Mouse (Mus musculus) heart, embryonic 13.5 days (tissue): ENCODE data around the gene Cep170b. TPM values are rescaled to one million over a fixed set of nuclear protein-coding genes. Genes with fewer than 3 reads are reported as not detected.

Experiments used
- ATAC-seq: fragments of 200-750 bp; cut with Nextera tagmentation; 2 replicates; pipeline ENCODE4 v1.8.0; 2017; ENCODE audit warnings: moderate TSS enrichment; ENCODE audit not compliant: insufficient number of reproducible peaks, low FRiP score, low TSS enrichment; ENCODE audit errors: extremely low read depth
- H3K27ac ChIP-seq: fragments of 300-500 bp; sonication (generic); replicated peaks from 2 replicates; pipeline ENCODE4 v1.5.1; 2015; ENCODE audit warnings: moderate library complexity, mild to moderate bottlenecking, inconsistent platforms
- H3K27me3 ChIP-seq: fragments of 300-500 bp; sonication (generic); replicated peaks from 2 replicates; pipeline ENCODE4 v1.6.1; 2015; ENCODE audit warnings: mild to moderate bottlenecking, inconsistent platforms
- H3K36me3 ChIP-seq: fragments of 300-500 bp; sonication (generic); 2 replicates; pipeline ENCODE4 v1.6.1; 2015; ENCODE audit warnings: mild to moderate bottlenecking, inconsistent platforms
- H3K4me1 ChIP-seq: fragments of 300-500 bp; sonication (generic); 2 replicates; pipeline ENCODE4 v1.6.1; 2015; ENCODE audit warnings: inconsistent platforms
- H3K4me2 ChIP-seq: fragments of 300-500 bp; sonication (generic); 2 replicates; pipeline ENCODE4 v1.6.1; 2015; ENCODE audit warnings: inconsistent platforms, mild to moderate bottlenecking, moderate library complexity
- H3K4me3 ChIP-seq: fragments of 300-500 bp; sonication (generic); 2 replicates; pipeline ENCODE4 v1.5.1; 2015; ENCODE audit warnings: moderate library complexity, mild to moderate bottlenecking, inconsistent platforms
- H3K9ac ChIP-seq: fragments of 300-500 bp; sonication (generic); 2 replicates; pipeline ENCODE4 v1.6.1; 2015; ENCODE audit warnings: inconsistent platforms, mild to moderate bottlenecking, moderate library complexity
- H3K9me3 ChIP-seq: fragments of 300-500 bp; sonication (generic); 2 replicates; pipeline ENCODE4 v1.6.1; 2016; ENCODE audit warnings: inconsistent platforms
- WGBS: fragments of 180-500 bp; shearing (Covaris S2); methylation state at CpG from one replicate; pipeline ENCODE4 v1.1.7; 2015; ENCODE audit warnings: mixed read lengths; 5-methylcytosine and 5-hydroxymethylcytosine counted together
- polyA plus RNA-seq: library from polyadenylated mRNA; unstranded; fragments of >200 nt; fragmentation: Nextera tagmentation; extraction: Ambion mirVana; gene quantifications from 2 replicates; pipeline ENCODE4 v1.2.1, GENCODE M21; 2015

Gene Cep170b
- polyA plus RNA-seq, 1 experiment from 2014 or later, result 4.0 TPM

DNA sequence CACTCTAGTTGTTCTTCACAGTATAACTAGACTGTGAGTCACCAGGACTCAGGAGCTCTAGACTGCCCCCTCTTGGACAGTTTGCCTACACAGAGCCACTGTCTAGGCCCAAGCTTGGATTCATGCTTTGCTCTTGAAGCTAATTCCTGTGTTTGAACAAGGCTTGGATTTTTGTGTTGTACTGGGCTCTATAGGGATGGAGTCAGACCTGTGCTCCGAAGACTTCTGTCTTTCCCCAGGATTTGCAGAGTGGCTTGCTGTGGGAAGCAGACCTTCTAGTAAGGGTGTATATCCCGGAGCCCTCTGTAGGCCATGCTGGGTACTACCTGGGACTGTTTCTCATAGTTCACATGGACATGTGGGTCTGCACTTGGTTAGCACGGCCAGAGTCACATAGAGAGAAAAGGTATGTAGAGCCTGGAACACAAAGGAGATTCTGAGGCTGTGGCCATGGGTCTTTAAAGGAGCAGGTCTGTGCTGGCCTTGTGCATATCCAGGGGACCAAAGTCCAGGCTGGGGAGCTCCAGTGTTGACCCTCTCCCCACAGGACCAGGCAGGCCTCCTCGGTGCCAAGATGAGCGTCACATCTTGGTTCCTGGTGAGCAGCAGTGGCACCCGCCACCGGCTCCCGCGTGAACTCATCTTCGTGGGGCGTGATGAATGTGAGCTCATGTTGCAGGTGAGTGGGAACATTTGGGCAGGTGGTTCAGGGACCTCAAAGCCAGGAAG, 4.0 kb downstream of the Cep170b start:
- ATAC-seq, result no peak
- 71% methylated on average over 11 of the region's 11 CpGs for WGBS
- no peaks in the 10 kb centered on the region for H3K9me3 ChIP-seq
- H3K4me2 ChIP-seq, result no peak overlapping the region
- H3K4me3 ChIP-seq, result no peak overlapping the region
- peaks cover 46% of the 10 kb centered on the region for H3K27me3 ChIP-seq
- H3K4me1 ChIP-seq, result peaks cover 24% of the 10 kb centered on the region
- no peak overlapping the region for H3K9ac ChIP-seq
- H3K27ac ChIP-seq, result no peak overlapping the region
- no peaks in the 10 kb centered on the region; the same call in 1 of the 2 replicates for H3K36me3 ChIP-seq

DNA sequence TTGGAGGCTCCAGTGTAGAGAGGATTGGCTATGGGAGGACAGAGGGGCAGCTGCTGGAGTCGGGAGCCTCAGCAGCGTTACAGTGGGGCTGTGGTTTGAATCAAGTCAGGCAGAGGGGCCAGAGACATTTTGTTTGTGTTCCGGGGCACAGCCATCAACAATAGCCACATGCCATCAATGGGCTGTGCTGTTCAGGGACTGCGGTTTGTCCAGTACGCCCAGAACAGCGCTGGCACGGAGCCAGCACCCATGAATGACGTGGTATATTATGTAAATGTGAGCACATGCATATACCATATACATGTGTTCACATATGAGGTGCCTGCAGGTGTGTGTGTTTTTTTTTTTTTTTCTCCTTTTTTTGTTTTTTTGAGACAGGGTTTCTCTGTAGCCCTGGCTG, 7.5 kb downstream of the Cep170b start:
- 81% methylated on average over 8 of the region's 8 CpGs for WGBS
- Histone ChIP-seq H3K4me1 (peaks cover 7% of the 10 kb centered on the region), H3K27me3 (peaks cover 14% of the 10 kb centered on the region), H3K4me2 (no peak overlapping the region), H3K27ac (no peak overlapping the region), H3K36me3 (peaks cover 12% of the 10 kb centered on the region), H3K4me3 (no peak overlapping the region), H3K9ac (no peak overlapping the region), H3K9me3 (no peaks in the 10 kb centered on the region)
- ATAC-seq, result no peak

DNA sequence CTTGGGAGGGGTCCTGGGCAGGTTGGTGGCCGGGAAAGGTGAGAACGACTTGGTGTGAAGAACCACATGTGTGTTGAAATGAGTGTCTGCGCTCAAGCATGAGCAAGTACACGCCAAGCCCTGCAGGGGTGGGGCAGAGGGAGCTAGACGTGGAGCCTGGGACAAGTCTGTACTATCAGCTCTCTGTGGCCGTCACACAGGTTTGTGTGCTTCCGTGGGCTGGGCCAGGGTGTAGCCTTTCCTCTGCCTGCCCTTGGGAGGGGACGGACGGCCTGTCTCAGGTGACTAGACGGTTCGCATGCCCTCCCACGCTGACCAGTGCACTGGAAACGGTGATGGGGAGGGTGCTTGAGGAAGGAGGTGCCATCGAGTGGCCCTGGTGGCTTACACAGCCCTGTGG, 10.6 kb downstream of the Cep170b start:
- H3K27me3 ChIP-seq, result 0 out of 2 replicates have a peak, but pooled peaks cover 3% of the 10 kb centered on the region
- peaks cover 37% of the 10 kb centered on the region for H3K36me3 ChIP-seq
- no peaks in the 10 kb centered on the region for H3K4me1 ChIP-seq
- H3K9ac ChIP-seq, result no peak overlapping the region
- H3K4me3 ChIP-seq, result no peak overlapping the region
- 79% methylated on average over 14 of the region's 14 CpGs for WGBS
- H3K4me2 ChIP-seq, result no peak overlapping the region
- ATAC-seq, result no peak
- H3K27ac ChIP-seq, result no peak overlapping the region
- H3K9me3 ChIP-seq, result no peaks in the 10 kb centered on the region

DNA sequence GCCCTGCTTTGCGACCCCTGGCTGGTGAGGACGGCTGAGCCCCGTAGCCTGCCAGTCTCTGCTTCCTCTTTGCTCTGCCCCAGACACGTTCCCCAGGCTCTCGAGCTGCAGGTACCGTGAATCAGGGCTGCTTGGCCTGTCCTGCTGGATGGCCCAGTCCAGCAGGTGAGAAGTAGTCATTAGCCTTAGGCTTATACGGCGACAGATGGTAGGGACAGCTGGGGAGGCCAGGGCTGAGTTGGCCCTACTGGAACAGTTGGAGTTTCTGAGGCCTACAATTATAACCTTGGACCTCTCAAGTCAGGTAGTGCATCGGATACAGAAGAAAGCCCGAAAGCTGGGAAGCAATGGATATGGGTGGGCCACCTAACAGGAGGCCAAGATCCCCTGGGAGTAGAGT, 12.3 kb downstream of the Cep170b start:
- Histone ChIP-seq H3K9me3 (no peaks in the 10 kb centered on the region), H3K4me2 (no peak overlapping the region), H3K9ac (no peak overlapping the region), H3K36me3 (peaks cover 55% of the 10 kb centered on the region), H3K4me3 (no peak overlapping the region), H3K4me1 (no peaks in the 10 kb centered on the region), H3K27ac (no peak overlapping the region), H3K27me3 (no peaks in the 10 kb centered on the region)
- WGBS, result 80% methylated on average over 10 of the region's 10 CpGs
- no peak for ATAC-seq

DNA sequence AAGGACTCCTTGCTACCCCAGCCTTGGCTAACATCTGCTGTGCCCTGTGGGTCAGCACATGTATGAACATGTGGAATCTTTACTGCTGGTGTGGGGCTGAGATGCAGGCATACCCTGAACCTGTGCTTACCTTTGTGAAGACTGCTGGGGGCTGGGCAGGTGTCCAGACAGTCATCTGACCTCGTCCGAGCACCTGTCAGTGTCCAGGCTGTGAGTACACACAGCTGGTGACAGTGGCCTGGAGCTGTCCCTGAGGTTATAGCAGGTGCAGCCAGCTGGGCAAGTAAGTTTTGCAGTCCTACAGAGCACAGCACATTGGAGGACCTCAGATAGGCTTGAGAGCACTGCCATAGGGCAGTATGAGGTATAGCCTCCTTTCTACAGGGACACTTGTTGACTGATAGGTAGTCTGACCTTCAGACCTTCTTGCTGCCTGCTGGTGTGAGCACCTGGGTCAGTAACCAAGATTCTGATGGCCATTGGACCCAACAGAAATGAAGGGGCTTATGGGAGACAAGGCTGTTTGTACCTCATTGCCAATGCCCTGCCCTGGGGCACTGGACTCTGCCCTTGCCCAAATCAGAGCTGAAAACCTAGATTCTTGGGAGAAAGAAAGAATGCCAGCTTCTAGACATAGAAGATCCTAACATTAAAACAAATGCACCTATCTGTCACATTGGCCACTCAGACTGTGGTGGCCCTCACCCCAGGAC, 14.0 kb downstream of the Cep170b start:
- H3K4me2 ChIP-seq, result no peak overlapping the region
- H3K9ac ChIP-seq, result no peak overlapping the region

DNA sequence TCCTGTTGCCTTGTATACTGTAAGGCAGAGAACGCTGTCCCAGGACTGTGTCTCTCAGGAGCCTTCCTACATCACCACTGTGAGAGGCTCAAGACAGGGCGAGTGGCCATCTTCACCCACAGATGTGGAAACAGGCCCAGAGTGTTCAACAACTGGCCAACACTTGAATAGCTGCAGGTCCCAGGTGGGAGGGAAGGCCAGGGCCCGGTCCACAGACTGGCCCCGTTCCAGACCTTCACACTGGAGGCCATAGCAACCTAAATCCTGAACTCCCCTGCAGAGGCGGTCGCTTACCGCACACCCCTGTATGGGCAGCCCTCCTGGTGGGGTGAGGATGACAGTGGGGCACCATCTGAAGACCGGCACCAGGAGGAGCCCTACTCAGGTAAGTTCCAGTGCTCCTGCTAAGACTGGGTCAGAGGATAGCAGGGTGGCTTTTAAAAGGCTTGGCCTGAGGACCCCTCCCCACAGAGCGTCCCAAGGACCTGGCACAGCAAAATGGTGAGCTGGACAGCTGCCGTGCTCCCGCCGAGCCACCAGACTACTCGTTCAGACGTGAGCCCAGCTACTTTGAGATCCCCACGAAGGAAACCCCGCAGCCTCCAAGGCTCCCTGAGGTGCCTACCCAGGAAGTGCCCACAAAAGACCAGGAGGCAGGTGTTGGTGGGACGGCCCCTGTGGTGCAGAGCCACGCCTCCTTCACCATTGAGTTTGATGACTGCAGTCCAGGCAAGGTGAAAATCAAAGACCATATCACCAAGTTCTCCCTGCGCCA, 14.8 kb downstream of the Cep170b start:
- peaks cover 77% of the 10 kb centered on the region for H3K36me3 ChIP-seq

More for the DNA sequence above, 14.0 kb downstream of the Cep170b start:
- Histone ChIP-seq H3K27ac (no peak overlapping the region), H3K9me3 (no peaks in the 10 kb centered on the region), H3K27me3 (no peaks in the 10 kb centered on the region), H3K36me3 (peaks cover 71% of the 10 kb centered on the region), H3K4me1 (no peaks in the 10 kb centered on the region), H3K4me3 (no peak overlapping the region)
- no peak for ATAC-seq
- WGBS, result 72% methylated on average over 2 of the region's 2 CpGs

DNA sequence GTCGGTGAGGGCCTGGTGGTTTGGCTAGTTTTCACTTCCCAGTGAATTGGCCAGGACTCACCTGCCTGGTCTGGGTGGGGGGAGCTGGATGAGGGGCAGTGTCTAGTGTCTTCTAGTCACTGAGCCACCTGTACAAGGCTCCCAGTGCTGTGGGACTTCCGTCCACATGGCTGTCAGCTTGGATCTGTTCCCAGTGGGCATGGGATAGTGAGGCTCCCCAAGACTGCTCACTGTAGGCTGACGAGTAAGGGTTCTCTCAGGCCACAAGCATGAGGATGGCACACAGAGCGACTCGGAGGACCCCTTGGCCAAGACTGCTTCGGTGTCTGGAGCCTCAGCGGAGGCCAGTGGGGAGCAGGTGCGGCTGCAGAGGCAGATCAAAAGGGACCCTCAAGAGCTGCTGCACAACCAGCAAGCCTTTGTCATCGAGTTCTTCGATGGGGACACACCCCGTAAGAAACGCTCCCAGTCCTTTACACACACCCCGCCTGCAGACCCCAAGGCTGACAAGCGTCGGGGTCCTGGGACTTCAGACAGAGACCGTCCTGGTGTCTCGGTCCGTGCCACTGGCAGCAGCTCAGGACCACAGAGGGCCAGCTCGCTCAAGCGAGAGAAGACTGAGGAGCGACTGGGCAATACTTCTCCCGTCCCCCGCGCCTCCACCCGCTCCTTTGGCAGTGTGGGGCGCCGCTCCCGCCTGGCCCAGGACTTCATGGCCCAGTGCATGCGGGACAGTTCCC, 15.8 kb downstream of the Cep170b start:
- H3K9ac ChIP-seq, result no peak overlapping the region
- no peaks in the 10 kb centered on the region for H3K4me1 ChIP-seq
- H3K27ac ChIP-seq, result no peak overlapping the region
- no peak overlapping the region for H3K4me3 ChIP-seq
- no peak overlapping the region for H3K4me2 ChIP-seq
- no peaks in the 10 kb centered on the region for H3K27me3 ChIP-seq
- WGBS, result 83% methylated on average over 29 of the region's 29 CpGs
- no peaks in the 10 kb centered on the region for H3K9me3 ChIP-seq
- no peak for ATAC-seq
- H3K36me3 ChIP-seq, result peaks cover 82% of the 10 kb centered on the region

More for the DNA sequence above, 14.8 kb downstream of the Cep170b start:
- no peaks in the 10 kb centered on the region for H3K4me1 ChIP-seq
- WGBS, result 84% methylated on average over 19 of the region's 19 CpGs
- no peak overlapping the region for H3K4me2 ChIP-seq
- H3K9me3 ChIP-seq, result no peaks in the 10 kb centered on the region
- no peak overlapping the region for H3K4me3 ChIP-seq
- no peaks in the 10 kb centered on the region for H3K27me3 ChIP-seq
- no peak for ATAC-seq
- no peak overlapping the region for H3K9ac ChIP-seq
- H3K27ac ChIP-seq, result no peak overlapping the region

DNA sequence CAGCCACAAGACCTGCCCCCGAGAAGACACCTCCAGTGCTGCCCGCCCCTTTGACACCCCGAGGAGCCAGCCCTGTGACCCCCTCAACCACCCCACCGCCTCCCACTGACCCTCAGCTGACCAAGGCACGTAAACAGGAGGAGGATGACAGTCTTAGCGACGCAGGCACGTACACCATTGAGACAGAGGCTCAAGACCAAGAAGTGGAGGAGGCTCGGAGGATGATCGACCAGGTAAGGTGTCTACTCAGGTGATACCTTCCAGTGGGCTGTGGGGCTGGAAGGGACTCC, 16.3 kb downstream of the Cep170b start:
- 85% methylated on average over 10 of the region's 10 CpGs for WGBS
- Histone ChIP-seq H3K36me3 (peaks cover 80% of the 10 kb centered on the region), H3K4me1 (no peaks in the 10 kb centered on the region), H3K4me3 (no peak overlapping the region), H3K9ac (no peak overlapping the region), H3K9me3 (no peaks in the 10 kb centered on the region), H3K4me2 (no peak overlapping the region), H3K27ac (no peak overlapping the region), H3K27me3 (no peaks in the 10 kb centered on the region)
- ATAC-seq, result no peak

DNA sequence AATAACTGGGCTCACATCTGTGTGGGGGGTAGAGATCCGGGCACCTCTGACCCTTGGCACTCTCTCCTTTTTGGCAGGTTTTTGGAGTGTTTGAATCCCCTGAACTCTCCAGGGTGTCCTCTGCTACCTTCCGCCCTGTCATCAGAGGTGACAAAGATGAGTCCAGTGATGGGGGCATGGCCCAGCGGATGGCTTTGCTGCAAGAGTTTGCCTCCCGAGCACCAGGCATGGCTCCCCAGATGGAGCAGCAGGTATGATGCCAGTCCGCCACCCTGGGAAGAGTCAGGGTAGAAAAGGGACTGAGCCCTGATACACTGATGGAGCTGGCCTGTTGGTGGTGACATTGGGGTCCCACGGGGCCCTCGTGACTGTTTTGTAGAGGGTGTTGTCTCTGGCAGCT, 16.8 kb downstream of the Cep170b start:
- no peaks in the 10 kb centered on the region for H3K9me3 ChIP-seq
- no peak overlapping the region for H3K27ac ChIP-seq
- peaks cover 77% of the 10 kb centered on the region for H3K36me3 ChIP-seq
- WGBS, result 76% methylated on average over 7 of the region's 7 CpGs
- H3K9ac ChIP-seq, result no peak overlapping the region
- no peak overlapping the region for H3K4me3 ChIP-seq
- H3K4me1 ChIP-seq, result no peaks in the 10 kb centered on the region
- ATAC-seq, result no peak
- no peaks in the 10 kb centered on the region for H3K27me3 ChIP-seq
- H3K4me2 ChIP-seq, result no peak overlapping the region

DNA sequence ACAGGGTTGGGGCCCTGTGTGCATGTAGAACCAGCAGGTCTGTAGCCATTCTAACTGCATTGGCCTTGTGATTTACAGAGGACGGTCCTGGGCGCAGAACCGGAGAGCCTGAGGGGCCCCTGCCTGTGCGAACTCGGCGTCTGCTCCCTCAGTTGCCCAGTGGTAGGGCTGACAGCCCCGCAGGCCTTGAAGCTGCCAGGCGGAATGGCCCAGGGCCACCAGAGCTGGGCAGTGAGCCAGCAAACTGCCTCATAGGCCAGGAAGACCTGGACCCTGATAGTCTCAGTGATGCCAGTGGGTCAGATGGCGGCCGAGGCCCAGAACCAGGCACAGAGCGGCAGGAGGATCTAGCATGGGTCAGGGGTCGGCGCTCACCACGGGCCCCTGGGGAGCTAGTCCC, 17.5 kb downstream of the Cep170b start:
- Histone ChIP-seq H3K9ac (no peak overlapping the region), H3K4me2 (no peak overlapping the region), H3K4me3 (no peak overlapping the region), H3K36me3 (peaks cover 70% of the 10 kb centered on the region), H3K27ac (no peak overlapping the region), H3K4me1 (peaks cover 2% of the 10 kb centered on the region), H3K9me3 (no peaks in the 10 kb centered on the region), H3K27me3 (no peaks in the 10 kb centered on the region)
- WGBS, result 85% methylated on average over 14 of the region's 14 CpGs
- no peak for ATAC-seq
